Mouse (Mus musculus): ENCODE measurements around the gene Tlk2. TPM values are rescaled to one million over a fixed set of nuclear protein-coding genes. Genes with fewer than 3 reads are reported as not detected.
"Not testable (repeated sequence)": the region's sequence is repeated elsewhere in the genome, so short reads cannot be mapped to it uniquely, and the experiment has no call there.

Gene Tlk2
- polyA plus RNA-seq (2016; fragmentation: Nextera tagmentation; extraction: Ambion mirVana), result 29.4 and 31.7 TPM in 2 replicates

- Histone ChIP-seq H3K4me3 (peak within 1 kb of the TSS; percentile 98; the same call in 1 of the 2 replicates), H3K9me3 (no peaks in the 10 kb centered on the region), H3K4me2 (replicated peaks) (peak within 1 kb of the TSS; percentile 88), H3K27ac (replicated peaks) (no peak within 1 kb of the TSS), H3K36me3 (no peaks in the 10 kb centered on the region; the same call in 1 of the 2 replicates), H3K27me3 (no peaks in the 10 kb centered on the region), H3K9ac (replicated peaks) (no peak within 1 kb of the TSS), H3K4me1 (peaks cover 23% of the 10 kb centered on the region)
- WGBS, result 47% methylated on average over 2 of the region's 2 CpGs
- ATAC-seq (ENCODE audit: low FRiP score, low read depth), result no peak
Measured at GRCm38 (mm10) chr11:105178516-105178915, at the start of gene Tlk2. Tlk2 (plus strand) TSS chr11:105178807.

GRCm38 (mm10) chr11:105135692-105136091 is 42.9 kb upstream of the Tlk2 start:
- Histone ChIP-seq H3K4me3 (no peak overlapping the region), H3K27ac (replicated peaks) (no peak overlapping the region), H3K36me3 (peaks cover 93% of the 10 kb centered on the region), H3K4me2 (replicated peaks) (no peak overlapping the region), H3K27me3 (no peaks in the 10 kb centered on the region), H3K9ac (replicated peaks) (no peak overlapping the region), H3K4me1 (no peaks in the 10 kb centered on the region), H3K9me3 (no peaks in the 10 kb centered on the region)
- WGBS, result 97% methylated on average over 7 of the region's 7 CpGs
- ATAC-seq (ENCODE audit: low FRiP score, low read depth), result no peak

- 83% methylated on average over 2 of the region's 2 CpGs for WGBS
- not testable (repeated sequence) for H3K4me2 ChIP-seq (replicated peaks); H3K27me3 ChIP-seq; H3K27ac ChIP-seq (replicated peaks); H3K9ac ChIP-seq (replicated peaks); H3K9me3 ChIP-seq; H3K4me1 ChIP-seq; H3K4me3 ChIP-seq; ATAC-seq (ENCODE audit: low FRiP score, low read depth)
- peaks cover 90% of the 10 kb centered on the region for H3K36me3 ChIP-seq
Measured at GRCm38 (mm10) chr11:105137255-105137654, 41.4 kb upstream of the Tlk2 start.

- WGBS, result 91% methylated on average over 7 of the region's 8 CpGs
- not testable (repeated sequence) for H3K4me3 ChIP-seq; H3K4me1 ChIP-seq; H3K27ac ChIP-seq (replicated peaks); ATAC-seq (ENCODE audit: low FRiP score, low read depth); H3K9me3 ChIP-seq; H3K9ac ChIP-seq (replicated peaks); H3K27me3 ChIP-seq; H3K4me2 ChIP-seq (replicated peaks)
- peaks cover 59% of the 10 kb centered on the region for H3K36me3 ChIP-seq
Measured at GRCm38 (mm10) chr11:105140512-105140911, 38.1 kb upstream of the Tlk2 start.

- Histone ChIP-seq H3K27me3 (no peaks in the 10 kb centered on the region), H3K36me3 (peaks cover 53% of the 10 kb centered on the region), H3K4me3 (no peak overlapping the region), H3K9ac (replicated peaks) (no peak overlapping the region), H3K9me3 (no peaks in the 10 kb centered on the region), H3K27ac (replicated peaks) (no peak overlapping the region), H3K4me1 (no peaks in the 10 kb centered on the region), H3K4me2 (replicated peaks) (no peak overlapping the region)
- no peak for ATAC-seq (ENCODE audit: low FRiP score, low read depth)
- 98% methylated on average over 5 of the region's 5 CpGs for WGBS
Measured at GRCm38 (mm10) chr11:105141115-105141514, 37.5 kb upstream of the Tlk2 start.

- peaks cover 28% of the 10 kb centered on the region for H3K36me3 ChIP-seq
- no peak overlapping the region for H3K27ac ChIP-seq (replicated peaks)
- H3K4me3 ChIP-seq, result no peak overlapping the region
- H3K9me3 ChIP-seq, result no peaks in the 10 kb centered on the region
- ATAC-seq (ENCODE audit: low FRiP score, low read depth), result no peak
- H3K27me3 ChIP-seq, result no peaks in the 10 kb centered on the region
- H3K9ac ChIP-seq (replicated peaks), result no peak overlapping the region
- no peaks in the 10 kb centered on the region for H3K4me1 ChIP-seq
- no peak overlapping the region for H3K4me2 ChIP-seq (replicated peaks)
Measured at GRCm38 (mm10) chr11:105143564-105143963, 35.0 kb upstream of the Tlk2 start.

GRCm38 (mm10) chr11:105144084-105144483 is 34.5 kb upstream of the Tlk2 start:
- no peak for ATAC-seq (ENCODE audit: low FRiP score, low read depth)
- H3K9ac ChIP-seq (replicated peaks), result no peak overlapping the region
- no peak overlapping the region for H3K4me3 ChIP-seq
- no peak overlapping the region for H3K4me2 ChIP-seq (replicated peaks)
- no peaks in the 10 kb centered on the region for H3K27me3 ChIP-seq
- no peaks in the 10 kb centered on the region for H3K9me3 ChIP-seq
- H3K4me1 ChIP-seq, result no peaks in the 10 kb centered on the region
- H3K36me3 ChIP-seq, result peaks cover 25% of the 10 kb centered on the region
- no peak overlapping the region for H3K27ac ChIP-seq (replicated peaks)
- 87% methylated on average over 3 of the region's 3 CpGs for WGBS

GRCm38 (mm10) chr11:105144508-105145210 is 33.9 kb upstream of the Tlk2 start:
- WGBS, result 86% methylated on average over 11 of the region's 11 CpGs
- Histone ChIP-seq H3K4me1 (no peaks in the 10 kb centered on the region), H3K4me3 (no peak overlapping the region), H3K9ac (replicated peaks) (no peak overlapping the region), H3K36me3 (peaks cover 19% of the 10 kb centered on the region), H3K27ac (replicated peaks) (no peak overlapping the region), H3K4me2 (replicated peaks) (no peak overlapping the region), H3K9me3 (no peaks in the 10 kb centered on the region), H3K27me3 (no peaks in the 10 kb centered on the region)
- no peak for ATAC-seq (ENCODE audit: low FRiP score, low read depth)

- H3K27ac ChIP-seq (replicated peaks), result no peak overlapping the region
- peaks cover 14% of the 10 kb centered on the region for H3K36me3 ChIP-seq
- H3K4me3 ChIP-seq, result no peak overlapping the region
- no peak overlapping the region for H3K9ac ChIP-seq (replicated peaks)
- 91% methylated on average over 10 of the region's 10 CpGs for WGBS
- ATAC-seq (ENCODE audit: low FRiP score, low read depth), result no peak
- no peak overlapping the region for H3K4me2 ChIP-seq (replicated peaks)
- no peaks in the 10 kb centered on the region for H3K9me3 ChIP-seq
- no peaks in the 10 kb centered on the region for H3K27me3 ChIP-seq
- H3K4me1 ChIP-seq, result no peaks in the 10 kb centered on the region
Measured at GRCm38 (mm10) chr11:105145211-105145610, 33.4 kb upstream of the Tlk2 start.

GRCm38 (mm10) chr11:105146593-105146992 is 32.0 kb upstream of the Tlk2 start, which contains the start of gene Gm10842:
Gm10842 (plus strand) TSS chr11:105146893.
- no peak within 1 kb of the TSS for H3K27ac ChIP-seq (replicated peaks)
- ATAC-seq (ENCODE audit: low FRiP score, low read depth), result no peak
- no peak within 1 kb of the TSS for H3K4me3 ChIP-seq
- H3K9me3 ChIP-seq, result no peaks in the 10 kb centered on the region
- 0 out of 2 replicates have a peak, but pooled peaks cover 4% of the 10 kb centered on the region for H3K36me3 ChIP-seq
- WGBS, result 73% methylated on average over 3 of the region's 3 CpGs
- H3K9ac ChIP-seq (replicated peaks), result no peak within 1 kb of the TSS
- H3K27me3 ChIP-seq, result no peaks in the 10 kb centered on the region
- H3K4me1 ChIP-seq, result peaks cover 4% of the 10 kb centered on the region; the same call in 1 of the 2 replicates
- H3K4me2 ChIP-seq (replicated peaks), result no peak within 1 kb of the TSS

- Histone ChIP-seq H3K27me3 (no peaks in the 10 kb centered on the region; the same call in 1 of the 2 replicates), H3K27ac (replicated peaks) (no peak overlapping the region), H3K4me2 (replicated peaks) (no peak overlapping the region), H3K4me1 (peaks cover 11% of the 10 kb centered on the region), H3K9ac (replicated peaks) (no peak overlapping the region), H3K9me3 (no peaks in the 10 kb centered on the region), H3K36me3 (no peaks in the 10 kb centered on the region), H3K4me3 (no peak overlapping the region)
- 81% methylated on average over 3 of the region's 3 CpGs for WGBS
- ATAC-seq (ENCODE audit: low FRiP score, low read depth), result no peak
Measured at GRCm38 (mm10) chr11:105149353-105149752, 29.3 kb upstream of the Tlk2 start.

GRCm38 (mm10) chr11:105149766-105150165 is 28.8 kb upstream of the Tlk2 start:
- no peak for ATAC-seq (ENCODE audit: low FRiP score, low read depth)
- WGBS, result 83% methylated on average over 1 of the region's 1 CpGs
- Histone ChIP-seq H3K4me3 (no peak overlapping the region), H3K9ac (replicated peaks) (no peak overlapping the region), H3K27ac (replicated peaks) (no peak overlapping the region), H3K4me2 (replicated peaks) (no peak overlapping the region), H3K9me3 (no peaks in the 10 kb centered on the region), H3K27me3 (no peaks in the 10 kb centered on the region; the same call in 1 of the 2 replicates), H3K36me3 (no peaks in the 10 kb centered on the region), H3K4me1 (peaks cover 11% of the 10 kb centered on the region)
